Mouse (Mus musculus) bone marrow macrophage, adult 2 months (primary cell): Measurements from ENCODE around the gene Edrf1. TPM values are rescaled to one million over a fixed set of nuclear protein-coding genes. Genes with fewer than 3 reads are reported as not detected.
A peak's percentile ranks its signal among the peaks of the same experiment; 100 is the strongest.

ENCODE experiments used
- H3K27ac ChIP-seq: 2 replicates; pipeline ENCODE4 v1.5.1; 2012; ENCODE audit warnings: low read depth, low read length; ENCODE audit not compliant: insufficient read depth
- H3K4me1 ChIP-seq: 2 replicates; pipeline ENCODE4 v1.6.1; 2012; ENCODE audit warnings: low read length; ENCODE audit not compliant: control insufficient read depth, insufficient read depth
- H3K4me3 ChIP-seq: 2 replicates; pipeline ENCODE4 v1.5.1; 2012; ENCODE audit warnings: mild to moderate bottlenecking, low read length, moderate library complexity; ENCODE audit not compliant: insufficient read depth
- CTCF ChIP-seq: IDR thresholded peaks from 2 replicates; pipeline ENCODE4 v1.5.1; 2012; ENCODE audit warnings: low read depth, mild to moderate bottlenecking, low read length, moderate library complexity
- POLR2A ChIP-seq: IDR thresholded peaks from 2 replicates; pipeline ENCODE4 v1.6.1; 2012; ENCODE audit warnings: mild to moderate bottlenecking, low read depth, low read length, borderline replicate concordance
- polyA plus RNA-seq: library from polyadenylated mRNA; stranded (reverse); fragments of >200 nt; gene quantifications from 2 replicates; pipeline ENCODE4 v1.2.4, GENCODE M21; 2012; ENCODE audit not compliant: missing spikeins, insufficient read depth, insufficient read length

Edrf1 gene
- polyA plus RNA-seq, 1 experiment: 8.3 TPM

DNA sequence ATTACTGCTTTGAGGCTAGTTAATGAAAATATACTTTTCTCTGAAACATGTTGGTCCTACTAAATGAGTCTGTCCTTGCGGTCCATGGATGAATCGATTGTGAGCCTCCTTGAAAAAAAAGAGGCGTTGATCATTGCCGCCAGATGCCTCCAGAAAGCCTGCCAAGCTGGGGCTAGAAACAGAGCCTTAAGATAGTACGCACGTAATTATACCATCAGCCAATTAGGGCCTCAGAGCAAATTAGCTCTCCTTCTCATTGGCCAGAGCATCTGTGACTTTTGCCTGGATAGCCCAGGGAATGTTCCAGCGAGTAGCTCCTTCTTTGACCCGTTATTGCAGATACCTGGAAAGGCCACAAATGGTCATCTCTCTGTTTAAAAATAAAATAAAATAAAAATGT lies 27.8 kb upstream of the Edrf1 start:
- H3K4me3 ChIP-seq: no peak overlapping the region
- TF ChIP-seq CTCF (no peak), POLR2A (no peak)
- no peaks in the 10 kb centered on the region for H3K4me1 ChIP-seq
- H3K27ac ChIP-seq: no peak overlapping the region

DNA sequence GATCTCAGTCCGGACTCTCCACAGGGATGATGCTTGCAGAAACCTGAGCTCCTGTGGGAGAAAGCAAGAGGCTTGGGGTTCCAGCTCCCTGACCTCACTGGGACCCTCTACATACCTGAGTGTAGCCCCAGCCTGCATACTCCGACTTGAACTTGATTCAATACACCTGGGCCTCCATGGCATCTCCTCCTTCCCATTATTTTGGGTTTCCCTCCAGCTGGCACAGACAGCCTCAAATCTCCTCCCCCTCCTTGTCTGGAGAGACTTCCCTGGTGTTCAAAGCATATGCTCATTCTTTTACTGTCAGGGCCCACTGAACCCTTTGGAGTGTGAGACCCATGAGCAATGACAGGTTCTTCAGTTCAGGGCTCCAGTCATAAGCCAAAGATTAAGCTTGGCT lies 24.4 kb upstream of the Edrf1 start:
- no peaks in the 10 kb centered on the region for H3K4me1 ChIP-seq
- H3K27ac ChIP-seq: no peak overlapping the region
- no peak for TF ChIP-seq CTCF
- no peak for TF ChIP-seq POLR2A
- no peak overlapping the region for H3K4me3 ChIP-seq

DNA sequence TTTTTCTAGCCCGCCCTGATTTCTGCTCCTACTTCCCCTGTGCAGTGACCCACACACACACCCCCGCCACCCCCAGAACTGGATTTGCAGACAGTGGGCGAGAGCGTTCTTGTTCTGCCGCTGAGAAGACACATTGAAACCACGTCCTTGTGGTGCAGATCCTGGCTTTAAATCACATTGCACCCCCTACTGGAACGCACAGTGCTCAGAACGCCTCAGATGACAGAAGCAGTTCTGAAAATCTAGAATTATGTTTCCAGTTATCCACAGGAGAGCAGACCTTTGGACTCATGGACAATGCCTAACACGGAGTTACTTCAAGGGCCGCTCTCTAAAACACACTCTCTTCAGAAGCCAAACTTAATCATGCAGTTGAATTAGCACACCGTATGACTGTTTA lies 16.6 kb upstream of the Edrf1 start:
- H3K4me1 ChIP-seq: no peaks in the 10 kb centered on the region
- no peak overlapping the region for H3K4me3 ChIP-seq
- no peak overlapping the region for H3K27ac ChIP-seq
- TF ChIP-seq POLR2A: no peak
- no peak for TF ChIP-seq CTCF

DNA sequence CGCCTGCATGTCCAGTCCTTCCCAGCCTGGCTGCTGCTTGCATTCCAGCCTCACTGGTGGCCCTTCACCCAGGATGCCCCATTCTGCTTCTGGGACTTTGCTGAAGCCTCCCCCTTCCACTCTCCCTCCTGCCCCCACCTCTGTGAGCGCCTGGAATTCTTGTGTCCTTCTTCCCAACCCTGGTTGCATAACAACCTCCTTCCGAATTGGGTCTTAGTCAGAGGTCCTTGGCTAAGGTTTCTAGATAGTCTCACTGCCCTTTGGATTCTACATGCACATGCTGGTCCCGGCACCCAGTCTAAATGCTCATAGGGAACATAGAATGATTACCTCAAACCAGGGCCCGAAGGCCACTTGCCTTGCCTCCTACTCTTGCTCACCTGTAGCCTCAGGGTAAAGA lies 14.1 kb upstream of the Edrf1 start:
- TF ChIP-seq POLR2A (no peak), CTCF (no peak)
- no peak overlapping the region for H3K4me3 ChIP-seq
- H3K27ac ChIP-seq: no peak overlapping the region

DNA sequence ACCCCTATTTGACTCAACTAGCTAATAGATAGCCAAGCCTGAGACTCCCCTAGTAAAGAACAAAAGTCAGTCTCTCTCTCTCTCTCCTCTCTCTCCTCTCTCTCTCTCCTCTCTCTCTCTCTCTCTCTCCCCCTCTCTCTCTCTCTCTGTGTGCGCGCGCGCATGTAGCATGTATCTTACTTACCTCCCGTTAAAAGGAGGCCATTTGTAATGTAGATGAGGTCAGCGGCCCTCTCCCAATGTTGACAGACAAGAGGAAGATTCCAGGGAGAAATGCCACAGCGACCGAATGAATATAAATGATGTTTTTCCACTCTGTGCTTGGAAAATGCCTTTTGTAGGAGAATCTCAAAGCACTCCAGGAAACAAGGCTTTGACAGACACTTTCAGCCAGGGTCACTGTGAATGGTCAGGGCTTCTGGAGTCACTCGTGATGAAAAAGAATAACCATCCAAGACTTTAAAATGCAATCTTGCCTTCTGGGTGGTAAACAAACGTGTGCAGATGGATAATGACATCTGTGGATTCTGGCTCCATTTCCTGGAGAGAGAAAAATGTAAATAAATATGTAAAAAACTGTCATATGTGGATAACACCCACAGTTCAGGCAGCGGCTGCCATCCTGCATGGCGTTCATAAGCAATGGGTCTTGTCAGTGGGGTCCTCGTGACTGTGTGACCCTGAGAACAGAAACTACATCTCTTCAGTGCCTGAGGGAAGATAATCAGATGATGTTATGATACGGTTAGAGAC lies 10.0 kb upstream of the Edrf1 start:
- no peak overlapping the region for H3K4me3 ChIP-seq
- H3K4me1 ChIP-seq: no peaks in the 10 kb centered on the region
- H3K27ac ChIP-seq: no peak overlapping the region
- TF ChIP-seq CTCF: no peak
- TF ChIP-seq POLR2A: no peak

More for the DNA sequence above, 14.1 kb upstream of the Edrf1 start:
- no peaks in the 10 kb centered on the region for H3K4me1 ChIP-seq

DNA sequence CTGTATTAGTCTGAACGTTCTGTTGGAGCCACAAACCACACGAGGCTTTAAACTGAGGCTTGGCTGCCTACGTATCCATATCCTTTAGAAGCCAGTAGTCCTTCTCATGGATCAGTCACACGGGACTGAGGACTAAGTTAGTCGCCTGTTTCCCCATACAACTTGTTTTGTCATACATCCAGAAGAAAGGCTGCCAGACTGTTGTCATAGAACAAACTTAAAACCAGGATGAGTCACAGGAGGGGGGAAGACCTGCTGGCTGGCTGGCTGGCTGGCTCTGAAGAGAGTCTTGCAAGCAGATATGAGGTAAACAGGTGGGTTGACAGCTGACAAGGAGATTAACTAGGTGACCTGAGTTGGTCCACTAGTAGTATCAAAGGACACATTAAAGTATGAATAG lies 6.5 kb upstream of the Edrf1 start:
- no peak overlapping the region for H3K27ac ChIP-seq
- H3K4me3 ChIP-seq: no peak overlapping the region
- H3K4me1 ChIP-seq: 0 out of 2 replicates have a peak, but pooled peaks cover 2% of the 10 kb centered on the region
- no peak for TF ChIP-seq CTCF
- no peak for TF ChIP-seq POLR2A

DNA sequence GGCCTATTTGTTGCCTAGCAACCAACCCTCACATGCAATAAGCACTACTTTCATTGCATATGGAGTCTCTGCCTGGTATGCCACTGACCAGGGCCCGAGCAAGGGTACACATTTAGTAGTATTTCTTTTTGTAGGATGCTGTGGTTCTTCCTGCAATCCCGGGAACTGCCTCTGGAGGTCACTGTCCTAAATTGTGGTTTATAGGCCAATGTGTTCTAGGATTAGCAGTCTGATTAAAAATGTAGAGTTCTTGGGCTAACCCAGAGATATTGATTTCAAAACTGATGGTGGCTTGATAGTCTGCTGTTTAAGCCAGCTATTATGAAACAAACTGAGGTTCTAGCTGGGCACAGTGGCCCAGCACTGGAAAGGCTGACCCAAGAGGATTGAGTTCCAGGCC lies 4.9 kb upstream of the Edrf1 start:
- Histone ChIP-seq H3K27ac (no peak overlapping the region), H3K4me1 (0 out of 2 replicates have a peak, but pooled peaks cover 4% of the 10 kb centered on the region), H3K4me3 (no peak overlapping the region)
- TF ChIP-seq CTCF (no peak), POLR2A (no peak)

DNA sequence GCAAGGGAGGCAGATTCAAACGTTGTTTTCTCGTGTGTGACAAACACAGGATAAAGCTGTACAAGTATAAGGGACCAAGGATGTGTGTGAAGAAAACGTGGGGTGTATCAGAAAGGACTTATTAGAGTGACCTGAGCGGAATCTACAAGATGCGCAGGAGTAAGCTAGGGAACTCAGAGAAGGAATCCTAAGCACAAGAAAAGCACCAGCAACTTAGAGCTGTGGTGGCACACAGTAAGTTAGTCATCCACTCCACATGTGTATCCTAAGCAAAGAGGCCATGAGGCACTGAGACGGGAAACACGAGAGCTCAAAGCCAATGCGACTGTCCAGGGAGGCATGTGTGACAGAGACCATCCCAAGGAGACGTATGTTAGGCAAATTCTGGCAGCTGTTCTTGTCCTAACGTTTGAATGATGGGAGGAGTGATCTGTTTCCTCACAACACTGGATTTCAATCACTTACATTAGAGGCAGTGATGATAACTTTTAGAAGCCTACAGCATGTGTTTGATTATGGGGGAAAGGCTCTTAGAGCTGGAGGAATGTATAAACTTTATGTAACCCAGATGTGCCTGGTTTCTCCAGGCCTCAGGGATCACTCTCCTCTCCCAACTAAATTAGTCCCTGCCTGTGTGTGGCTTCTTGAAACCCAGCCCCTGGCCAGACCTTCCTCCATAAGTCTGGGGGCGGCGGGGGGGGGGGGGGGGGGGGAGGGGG lies 2.3 kb upstream of the Edrf1 start:
- Histone ChIP-seq H3K27ac (no peak overlapping the region), H3K4me1 (peaks cover 11% of the 10 kb centered on the region), H3K4me3 (no peak overlapping the region)
- TF ChIP-seq CTCF: no peak
- no peak for TF ChIP-seq POLR2A

DNA sequence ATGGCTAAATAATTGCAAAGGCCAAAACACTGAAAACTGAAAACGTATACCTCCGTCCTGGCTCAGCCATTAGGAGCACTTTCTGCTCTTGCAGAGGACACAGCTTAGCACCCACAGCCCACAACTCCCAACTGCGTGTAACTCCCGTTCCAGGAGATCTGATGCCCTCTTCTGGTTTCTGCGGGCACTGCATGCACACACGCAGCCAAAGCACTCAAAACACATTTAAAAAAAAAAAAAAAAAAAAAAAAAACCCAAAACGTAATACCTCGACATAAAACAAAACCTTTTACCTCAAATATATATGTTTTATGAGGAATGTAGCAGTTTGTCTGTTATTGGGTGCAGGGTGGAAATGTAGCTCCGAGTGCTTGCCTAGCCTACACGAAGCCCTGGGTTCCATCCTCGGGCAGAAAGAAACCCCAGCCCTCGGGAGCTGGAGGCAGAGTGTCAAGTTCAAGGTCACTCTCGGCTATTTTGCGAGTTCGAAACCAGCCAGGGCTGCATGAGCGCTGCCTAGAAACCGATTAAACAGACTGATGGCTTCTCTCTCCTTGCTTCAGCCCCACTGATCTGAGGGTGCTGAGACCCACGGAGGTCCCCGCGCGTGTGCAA lies 498 bp upstream of the Edrf1 start:
- Histone ChIP-seq H3K4me3 (peak overlapping the region; percentile 60), H3K27ac (peak overlapping the region; percentile 50), H3K4me1 (peaks cover 11% of the 10 kb centered on the region)
- TF ChIP-seq POLR2A (no peak), CTCF (peak; percentile 60)

DNA sequence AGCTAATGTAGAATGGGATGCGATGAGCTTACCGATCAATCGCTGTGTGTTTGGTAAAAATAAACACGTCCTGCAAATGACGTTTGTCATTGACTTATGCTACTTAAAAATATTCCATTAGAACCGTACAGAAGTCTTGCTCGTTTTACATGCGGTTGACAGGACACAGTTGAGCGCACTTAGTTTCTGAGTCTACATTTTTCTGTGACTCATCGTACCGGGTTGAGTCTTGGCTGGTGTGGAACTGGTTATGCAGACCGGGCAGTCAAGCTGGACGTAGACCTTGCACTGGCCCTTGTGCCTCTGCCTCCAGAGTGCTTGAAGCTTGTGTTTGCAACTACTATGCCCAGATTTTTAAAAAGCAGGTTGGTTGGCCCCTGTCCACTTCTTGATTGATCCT lies 963 bp downstream of the Edrf1 start:
- TF ChIP-seq CTCF (no peak), POLR2A (no peak)
- peak overlapping the region; percentile 100 for H3K4me3 ChIP-seq
- peaks cover 11% of the 10 kb centered on the region for H3K4me1 ChIP-seq
- H3K27ac ChIP-seq: no peak overlapping the region

DNA sequence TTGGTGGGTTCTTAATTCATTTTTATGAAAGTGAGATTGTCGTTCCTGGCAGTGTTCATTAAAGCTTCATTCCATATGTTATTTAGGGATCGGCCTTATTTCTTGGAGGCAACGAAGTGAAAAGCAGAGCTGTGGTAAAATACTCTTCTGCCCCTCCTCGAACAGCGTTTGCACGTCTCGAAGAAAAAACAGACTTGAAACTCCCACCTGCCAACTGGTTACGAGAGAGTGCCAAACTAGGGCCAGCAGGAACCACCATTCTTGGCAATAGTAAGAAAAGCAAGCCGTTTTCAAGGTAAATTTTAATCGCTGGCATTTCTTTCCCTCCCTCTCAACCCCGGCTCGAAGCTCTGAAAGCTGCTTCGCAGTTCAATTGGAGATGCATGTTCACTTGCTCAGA lies 1.5 kb downstream of the Edrf1 start:
- H3K4me3 ChIP-seq: peak overlapping the region; percentile 100; the same call in 1 of the 2 replicates
- peaks cover 11% of the 10 kb centered on the region for H3K4me1 ChIP-seq
- TF ChIP-seq CTCF (no peak), POLR2A (no peak)
- no peak overlapping the region for H3K27ac ChIP-seq
